Mouse (Mus musculus) stomach, postnatal 0 days (tissue): Measurements from ENCODE around the gene Cep152.

ENCODE experiments used
- CTCF ChIP-seq: IDR thresholded peaks from 2 replicates; pipeline ENCODE4 v1.5.1; 2016; ENCODE audit warnings: antibody characterized with exemption, low read depth, mild to moderate bottlenecking, moderate library complexity
- EP300 ChIP-seq: optimal IDR thresholded peaks from 2 replicates; pipeline ENCODE3; 2016; ENCODE audit warnings: antibody characterized with exemption

- TF ChIP-seq CTCF (no peak), EP300 (no peak)
These were observed 25.9 kb upstream of the Cep152 start for GRCm38 (mm10) chr2:125650742-125651352.
